Mouse (Mus musculus) thymus, adult 2 months (tissue): ENCODE measurements around the gene Nrcam. TPM values are rescaled to one million over a fixed set of nuclear protein-coding genes. Genes with fewer than 3 reads are reported as not detected.

Source experiments
- DNase-seq: peaks from one replicate; pipeline ENCODE4 v3.0.0; 2021
- H3K27ac ChIP-seq: fragments of 200-500 bp; 2 replicates; pipeline ENCODE4 v1.5.1; 2012; ENCODE audit warnings: low read length, control low read depth; ENCODE audit not compliant: control insufficient read depth, insufficient read depth
- H3K27me3 ChIP-seq: fragments of 200-500 bp; 2 replicates; pipeline ENCODE4 v1.6.1; 2012; ENCODE audit warnings: mild to moderate bottlenecking, low read length, moderate library complexity, mixed read lengths; ENCODE audit not compliant: control insufficient read depth, insufficient read depth
- H3K36me3 ChIP-seq: fragments of 200-500 bp; 2 replicates; pipeline ENCODE4 v1.6.1; 2012; ENCODE audit warnings: mild to moderate bottlenecking, low read length, moderate library complexity; ENCODE audit not compliant: control insufficient read depth, insufficient read depth
- H3K4me1 ChIP-seq: fragments of 200-500 bp; replicated peaks from 2 replicates; pipeline ENCODE4 v1.6.1; 2012; ENCODE audit warnings: low read length; ENCODE audit not compliant: control insufficient read depth, insufficient read depth
- H3K4me3 ChIP-seq: fragments of 200-500 bp; 2 replicates; pipeline ENCODE4 v1.5.1; 2012; ENCODE audit warnings: mild to moderate bottlenecking, low read length, control low read depth, moderate library complexity; ENCODE audit not compliant: control insufficient read depth, insufficient read depth
- CTCF ChIP-seq: fragments of 200-500 bp; IDR thresholded peaks from 2 replicates; pipeline ENCODE4 v1.5.1; 2012; ENCODE audit warnings: mild to moderate bottlenecking, control low read depth, low read length, moderate library complexity, borderline replicate concordance; ENCODE audit not compliant: control insufficient read depth, poor library complexity, insufficient read depth; ENCODE audit errors: extremely low read depth
- POLR2A ChIP-seq: fragments of 200-500 bp; IDR thresholded peaks from 2 replicates; pipeline ENCODE4 v1.6.1; 2012; ENCODE audit warnings: mild to moderate bottlenecking, low read length, control low read depth, moderate library complexity; ENCODE audit not compliant: control insufficient read depth, poor library complexity, insufficient read depth; ENCODE audit errors: extremely low read depth
- WGBS: fragments of 180-500 bp; shearing (Covaris S2); methylation state at CpG from one replicate; pipeline ENCODE4 v1.1.7; 2018; 5-methylcytosine and 5-hydroxymethylcytosine counted together
- polyA plus RNA-seq: library from polyadenylated mRNA; depleted of rRNA; stranded (reverse); fragments of >200 nt; gene quantifications from 2 replicates; pipeline ENCODE4 v1.2.3, GENCODE M21; 2012

Nrcam gene
- polyA plus RNA-seq, 1 experiment, result 0.97 TPM

DNA sequence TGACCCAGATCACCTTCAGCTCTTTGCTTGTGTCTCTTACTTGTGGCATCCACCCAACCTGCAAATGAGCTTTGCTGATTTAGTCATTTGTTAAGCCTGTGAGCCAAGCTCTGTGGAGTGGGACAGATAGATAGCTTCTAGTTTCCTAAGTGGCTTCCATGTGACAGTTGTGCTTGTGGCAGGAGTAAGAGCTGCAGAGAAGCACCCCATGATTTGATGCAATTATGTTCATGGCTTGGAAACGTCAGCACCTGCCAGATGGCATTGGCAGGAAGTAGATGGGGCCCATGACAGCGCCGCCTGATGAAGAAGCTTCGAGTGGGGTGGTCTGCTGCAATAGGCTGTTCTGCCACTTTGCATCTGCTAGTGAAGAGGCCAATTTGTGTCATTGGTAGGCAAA, 186.4 kb downstream of the Nrcam start:
- H3K27me3 ChIP-seq, result no peaks in the 10 kb centered on the region
- no peak for TF ChIP-seq CTCF
- no peak for TF ChIP-seq POLR2A
- no peaks in the 10 kb centered on the region for H3K36me3 ChIP-seq
- no peaks in the 10 kb centered on the region for H3K4me1 ChIP-seq
- no peak overlapping the region for H3K4me3 ChIP-seq
- 59% methylated on average over 4 of the region's 4 CpGs for WGBS
- no peak for DNase-seq
- no peak overlapping the region for H3K27ac ChIP-seq

DNA sequence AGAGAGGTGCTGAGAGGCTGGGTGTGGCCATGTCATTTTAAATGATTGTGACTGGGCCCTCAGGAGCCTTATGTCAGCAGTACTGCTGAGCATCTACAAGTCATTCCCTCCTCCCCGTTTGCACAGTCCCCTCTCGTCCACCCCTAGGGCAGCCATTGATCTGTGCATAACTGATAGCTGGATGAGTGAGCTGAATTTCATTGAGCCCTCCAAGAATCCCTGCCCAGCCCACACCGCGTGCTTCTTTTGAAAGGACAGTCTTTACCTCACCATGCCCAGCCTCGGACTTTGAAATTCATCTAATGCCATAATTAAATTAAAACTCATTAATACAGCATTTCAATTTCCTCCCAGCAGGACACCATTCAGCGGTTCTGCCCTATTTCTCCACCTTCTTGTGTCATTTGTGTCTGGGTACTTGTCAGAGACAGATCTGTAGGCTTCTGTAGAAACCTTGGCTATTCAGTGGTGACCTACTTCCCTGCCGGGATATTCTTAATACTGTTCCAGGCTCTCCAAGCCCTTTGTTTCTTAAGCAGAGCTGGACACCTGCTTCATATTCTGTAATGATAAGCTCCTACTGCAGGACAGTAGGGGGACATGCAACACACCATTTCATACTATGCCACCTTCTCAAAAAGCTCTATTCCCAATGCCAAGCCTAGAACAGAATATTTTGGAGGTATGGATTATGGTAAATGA, 190.9 kb downstream of the Nrcam start:
- Histone ChIP-seq H3K36me3 (no peaks in the 10 kb centered on the region), H3K4me3 (no peak overlapping the region), H3K4me1 (no peaks in the 10 kb centered on the region), H3K27ac (no peak overlapping the region), H3K27me3 (no peaks in the 10 kb centered on the region)
- no peak for TF ChIP-seq CTCF
- TF ChIP-seq POLR2A, result no peak
- 82% methylated on average over 7 of the region's 7 CpGs for WGBS
- no peak for DNase-seq

DNA sequence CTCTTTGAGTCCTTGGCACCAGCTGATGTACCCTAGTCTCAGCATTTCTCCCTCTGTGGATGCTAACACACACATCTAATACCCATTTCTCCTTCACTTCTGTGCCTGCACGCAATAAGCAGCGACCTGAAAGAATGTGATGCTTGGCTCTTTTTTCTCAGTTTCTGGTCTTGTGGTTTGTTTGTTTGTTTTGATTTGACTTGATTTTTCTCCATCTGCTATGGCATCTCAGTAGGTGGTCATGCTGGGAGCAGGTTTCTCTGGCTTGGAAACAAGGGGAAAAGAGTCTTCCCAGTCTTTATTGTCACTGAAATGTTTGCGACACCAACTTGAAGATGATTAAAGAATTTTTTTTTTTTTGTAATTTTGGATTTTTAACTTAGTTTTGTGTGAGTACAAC, 192.8 kb downstream of the Nrcam start:
- 88% methylated on average over 3 of the region's 3 CpGs for WGBS
- H3K4me1 ChIP-seq, result no peaks in the 10 kb centered on the region
- no peaks in the 10 kb centered on the region for H3K36me3 ChIP-seq
- TF ChIP-seq POLR2A (no peak), CTCF (no peak)
- DNase-seq, result no peak
- no peaks in the 10 kb centered on the region for H3K27me3 ChIP-seq
- no peak overlapping the region for H3K4me3 ChIP-seq
- H3K27ac ChIP-seq, result no peak overlapping the region

DNA sequence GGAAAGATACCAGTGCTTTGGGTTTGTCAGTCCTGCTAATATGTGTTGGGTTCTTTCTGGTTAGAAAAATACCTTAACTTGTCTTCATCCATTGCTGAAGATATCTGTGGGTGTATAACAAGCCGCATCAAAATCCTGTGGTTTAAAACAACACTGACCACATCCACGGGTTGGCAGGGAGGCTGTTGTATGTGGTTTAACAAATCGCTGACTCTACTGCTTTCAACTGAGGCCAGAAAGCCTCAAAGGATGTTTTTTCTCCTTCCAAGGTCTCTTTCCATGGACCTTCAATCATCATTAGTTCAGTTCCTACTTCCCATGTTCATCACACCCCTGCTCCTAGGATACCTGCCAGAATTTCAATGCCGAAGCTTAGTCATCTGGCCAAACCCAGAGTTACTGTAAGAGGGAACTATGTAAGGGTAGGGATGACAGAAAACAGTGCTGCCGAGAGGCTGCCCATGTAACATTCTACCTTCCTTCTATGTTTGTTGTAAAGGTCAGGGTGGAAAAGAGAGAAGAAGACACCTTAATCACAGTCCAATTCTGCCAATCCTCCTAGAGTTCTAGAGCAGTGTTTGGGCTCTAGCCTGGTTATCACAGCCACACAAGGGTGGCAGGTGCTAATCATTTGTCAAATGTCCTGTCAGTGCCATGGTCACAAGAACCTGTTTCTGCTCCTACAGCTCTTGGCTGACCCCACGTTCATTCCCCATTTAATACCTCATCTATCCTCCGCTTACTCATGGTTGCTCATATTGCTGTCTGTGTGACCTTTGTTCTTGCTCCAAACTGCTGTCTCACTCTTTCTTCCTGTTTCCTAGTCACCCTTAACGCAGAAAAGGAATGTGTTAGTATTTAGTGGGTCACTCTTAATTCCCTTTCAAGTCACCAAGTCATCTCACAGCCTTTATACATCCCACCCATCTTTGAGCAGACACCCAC, 196.2 kb downstream of the Nrcam start:
- TF ChIP-seq POLR2A, result no peak
- no peak for TF ChIP-seq CTCF
- WGBS, result 33% methylated on average over 8 of the region's 8 CpGs
- Histone ChIP-seq H3K4me3 (no peak overlapping the region), H3K36me3 (no peaks in the 10 kb centered on the region), H3K4me1 (no peaks in the 10 kb centered on the region), H3K27ac (no peak overlapping the region), H3K27me3 (no peaks in the 10 kb centered on the region)
- no peak for DNase-seq

DNA sequence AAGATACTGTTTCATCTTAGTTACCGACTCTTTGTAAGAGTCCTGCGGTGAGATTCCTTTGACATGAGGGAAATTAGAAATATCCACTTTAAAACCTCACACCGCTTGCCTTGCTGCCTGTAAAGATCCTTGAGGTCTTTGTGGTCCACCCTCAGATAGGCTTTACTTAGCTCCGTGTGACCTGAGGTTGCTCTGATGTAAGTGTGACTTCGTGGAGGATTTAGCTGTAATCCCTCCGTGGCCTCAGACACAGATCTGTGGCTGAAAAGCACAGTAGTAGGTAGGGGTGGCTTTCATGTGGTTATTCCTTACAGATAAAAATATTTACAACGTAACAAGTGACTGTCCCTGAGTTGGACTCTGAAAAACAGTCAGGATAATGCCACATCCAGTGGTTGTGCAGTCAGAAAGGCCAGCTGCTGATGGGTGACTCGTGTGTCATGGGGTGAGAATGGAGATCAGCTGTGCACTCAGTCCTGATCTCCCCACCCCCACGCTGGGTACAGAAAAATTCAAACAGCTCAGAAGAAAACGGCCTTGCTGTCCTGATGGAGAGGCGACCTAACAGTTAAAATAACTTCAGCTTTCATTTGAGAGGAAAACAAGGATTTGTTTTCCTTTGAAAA, 199.8 kb downstream of the Nrcam start:
- TF ChIP-seq POLR2A (no peak), CTCF (no peak)
- Histone ChIP-seq H3K36me3 (no peaks in the 10 kb centered on the region), H3K4me1 (no peaks in the 10 kb centered on the region), H3K27ac (no peak overlapping the region), H3K4me3 (no peak overlapping the region), H3K27me3 (no peaks in the 10 kb centered on the region)
- no peak for DNase-seq
- WGBS, result 42% methylated on average over 11 of the region's 11 CpGs
